Mouse (Mus musculus): ENCODE measurements at regions not wholly inside any gene's neighbourhood (a gene's known extent, or its start where the extent isn't known, plus 50 kb on each side); places are given as distances from the start of the nearest gene placed in this dataset.

DNA sequence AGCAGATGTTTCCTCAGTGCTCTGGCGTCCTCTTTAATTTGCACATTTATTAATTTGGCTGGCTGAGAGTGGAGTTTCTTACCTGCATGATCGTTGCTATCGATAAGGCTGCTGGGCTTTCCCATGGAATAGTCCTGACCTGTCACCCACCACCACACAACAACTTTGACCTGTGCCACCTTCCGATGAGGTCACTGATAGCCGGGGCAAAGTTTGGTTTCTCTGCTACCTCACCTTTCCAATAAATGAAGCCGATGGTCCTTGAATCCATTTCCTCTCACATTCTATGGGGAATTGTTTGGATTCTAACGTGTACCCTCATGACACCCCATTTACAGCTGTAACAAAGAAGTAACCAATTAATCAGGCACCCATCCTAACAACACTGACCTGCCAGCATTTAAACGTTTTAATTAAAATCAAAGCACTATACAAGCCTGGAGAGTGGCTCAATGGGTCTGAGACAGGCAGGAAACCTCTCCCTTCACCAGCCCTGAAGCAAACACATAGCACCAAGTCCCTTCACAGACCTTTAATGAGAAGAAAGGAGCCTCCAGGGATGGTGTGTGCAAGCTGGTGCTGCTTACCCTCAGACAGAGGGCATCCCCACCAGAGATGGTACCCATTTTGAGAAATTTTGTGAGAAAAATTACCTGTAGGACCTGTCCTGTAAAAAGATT, 278.9 kb upstream of the Pou3f3 start:
- Histone ChIP-seq H3K9ac (ENCODE audit: control insufficient read depth, low read depth, low read length, poor library complexity, severe bottlenecking) (no peak overlapping the region), H3K27ac (ENCODE audit: control insufficient read depth, low read depth, low read length) (no peak overlapping the region), H3K27me3 (ENCODE audit: control insufficient read depth in 1 of 2, insufficient read depth in 2 of 2, low read length in 2 of 2) (no peaks in the 10 kb centered on the region), H3K4me1 (ENCODE audit: control insufficient read depth in 1 of 2, insufficient read depth in 2 of 2, low read length in 2 of 2) (no peaks in the 10 kb centered on the region), H3K4me3 (ENCODE audit: control insufficient read depth in 1 of 2, insufficient read depth in 1 of 2, low read depth in 2 of 2, low read length in 2 of 2) (no peak overlapping the region), H3K9me3 (replicated peaks; ENCODE audit: insufficient read depth, low read length) (no peaks in the 10 kb centered on the region), H3K36me3 (ENCODE audit: control insufficient read depth in 1 of 2, insufficient read depth in 2 of 2, low read length in 2 of 2) (no peaks in the 10 kb centered on the region), H3K79me2 (ENCODE audit: control insufficient read depth, insufficient read depth, low read length, poor library complexity) (no peaks in the 10 kb centered on the region)
- TF ChIP-seq USF1 (IDR thresholded peaks at IDR 0.05; ENCODE audit: low read depth, low read length) (no peak), UBTF (IDR thresholded peaks at IDR 0.05; ENCODE audit: borderline replicate concordance, insufficient read depth, low read depth, low read length) (no peak), EP300 (IDR thresholded peaks at IDR 0.05; ENCODE audit: low read depth in 1 of 2, low read length in 2 of 2) (no peak), CTCF (IDR thresholded peaks at IDR 0.05 in 2 of 3, conservative IDR thresholded peaks at IDR 0.05 in 1 of 3; ENCODE audit: control insufficient read depth in 1 of 3, insufficient read depth in 1 of 3, low read depth in 2 of 3, low read length in 3 of 3, poor library complexity in 1 of 3, severe bottlenecking in 1 of 3) (no peak), CHD1 (IDR thresholded peaks at IDR 0.05; ENCODE audit: low read depth, low read length) (no peak), SMC3 (IDR thresholded peaks at IDR 0.05; ENCODE audit: low read depth, low read length) (no peak), KAT2A (conservative IDR thresholded peaks at IDR 0.05; ENCODE audit: low read depth, low read length) (no peak), ZKSCAN1 (IDR thresholded peaks at IDR 0.05; ENCODE audit: low read depth, low read length) (no peak), TAL1 (IDR thresholded peaks at IDR 0.05; ENCODE audit: low read length) (no peak)
- no peak for DNase-seq (ENCODE audit: low read depth, low spot score)

DNA sequence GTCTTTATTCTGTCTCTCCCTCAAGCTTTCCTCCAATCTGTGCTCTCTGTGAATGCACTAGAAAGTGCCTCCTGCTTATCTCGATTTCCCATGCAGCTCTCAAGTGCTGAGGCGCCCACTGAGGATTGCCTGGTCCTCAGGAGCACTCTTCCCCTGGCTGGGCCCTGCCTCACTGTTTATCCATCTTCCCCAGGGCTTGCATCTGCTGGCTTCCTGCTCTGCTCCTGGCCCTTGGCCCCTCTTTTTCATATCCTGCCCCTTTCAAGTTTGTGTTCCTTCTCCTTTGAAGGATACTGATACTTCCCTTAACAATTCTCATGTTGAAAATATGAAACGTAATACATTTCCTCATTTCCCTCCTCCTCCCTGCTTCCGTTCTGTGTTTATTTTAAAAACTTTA, 277.8 kb upstream of the Pou3f3 start:
- Histone ChIP-seq H3K9me3 (replicated peaks; ENCODE audit: insufficient read depth, low read length) (no peaks in the 10 kb centered on the region), H3K79me2 (ENCODE audit: control insufficient read depth, insufficient read depth, low read length, poor library complexity) (no peaks in the 10 kb centered on the region), H3K27ac (ENCODE audit: control insufficient read depth, low read depth, low read length) (no peak overlapping the region), H3K9ac (ENCODE audit: control insufficient read depth, low read depth, low read length, poor library complexity, severe bottlenecking) (no peak overlapping the region), H3K36me3 (ENCODE audit: control insufficient read depth in 1 of 2, insufficient read depth in 2 of 2, low read length in 2 of 2) (no peaks in the 10 kb centered on the region), H3K4me1 (ENCODE audit: control insufficient read depth in 1 of 2, insufficient read depth in 2 of 2, low read length in 2 of 2) (no peaks in the 10 kb centered on the region), H3K4me3 (ENCODE audit: control insufficient read depth in 1 of 2, insufficient read depth in 1 of 2, low read depth in 2 of 2, low read length in 2 of 2) (no peak overlapping the region), H3K27me3 (ENCODE audit: control insufficient read depth in 1 of 2, insufficient read depth in 2 of 2, low read length in 2 of 2) (no peaks in the 10 kb centered on the region)
- TF ChIP-seq HCFC1 (IDR thresholded peaks at IDR 0.05; ENCODE audit: low read depth, low read length) (no peak), MAX (IDR thresholded peaks at IDR 0.05; ENCODE audit: low read length) (no peak), ZC3H11A (IDR thresholded peaks at IDR 0.05; ENCODE audit: low read depth, low read length) (no peak), RCOR1 (IDR thresholded peaks at IDR 0.05; ENCODE audit: low read depth, low read length) (no peak), ZNF384 (IDR thresholded peaks at IDR 0.05; ENCODE audit: low read depth, low read length) (no peak), EP300 (IDR thresholded peaks at IDR 0.05; ENCODE audit: low read depth in 1 of 2, low read length in 2 of 2) (no peak), TBP (IDR thresholded peaks at IDR 0.05; ENCODE audit: low read depth, low read length) (no peak), ZKSCAN1 (IDR thresholded peaks at IDR 0.05; ENCODE audit: low read depth, low read length) (no peak), CHD1 (IDR thresholded peaks at IDR 0.05; ENCODE audit: low read depth, low read length) (no peak), MYB (IDR thresholded peaks at IDR 0.05; ENCODE audit: low read depth, low read length) (no peak), ETS1 (IDR thresholded peaks at IDR 0.05; ENCODE audit: low read depth, low read length) (no peak), SMC3 (IDR thresholded peaks at IDR 0.05; ENCODE audit: low read depth, low read length) (no peak), MEF2A (IDR thresholded peaks at IDR 0.05; ENCODE audit: extremely low read depth, insufficient replicate concordance, low read depth, low read length, poor library complexity, severe bottlenecking) (no peak), ZMIZ1 (IDR thresholded peaks at IDR 0.05; ENCODE audit: low read depth, low read length) (no peak), CTCF (IDR thresholded peaks at IDR 0.05 in 2 of 3, conservative IDR thresholded peaks at IDR 0.05 in 1 of 3; ENCODE audit: control insufficient read depth in 1 of 3, insufficient read depth in 1 of 3, low read depth in 2 of 3, low read length in 3 of 3, poor library complexity in 1 of 3, severe bottlenecking in 1 of 3) (no peak), USF1 (IDR thresholded peaks at IDR 0.05; ENCODE audit: low read depth, low read length) (no peak), ELF1 (IDR thresholded peaks at IDR 0.05; ENCODE audit: low read depth, low read length) (no peak), BHLHE40 (IDR thresholded peaks at IDR 0.05; ENCODE audit: borderline replicate concordance, low read depth, low read length) (no peak)
- no peak for DNase-seq (ENCODE audit: low read depth, low spot score)

Data from MEL (cell line).